Mouse (Mus musculus): Measurements from ENCODE around the gene Trim72. TPM values are rescaled to one million over a fixed set of nuclear protein-coding genes. Genes with fewer than 3 reads are reported as not detected.
A peak's percentile ranks its signal among the peaks of the same experiment; 100 is the strongest.

Trim72 gene
- polyA plus RNA-seq, 1 experiment from 2014 or later, result 0.19 TPM

GRCm38 (mm10) chr7:128044142-128044785, 40.5 kb downstream of the Trim72 start:
- no peaks in the 10 kb centered on the region for H3K4me1 ChIP-seq (ENCODE audit: insufficient read depth, low read depth, low read length)
- no peak overlapping the region for H3K4me3 ChIP-seq (ENCODE audit: low read depth, low read length)
- TF ChIP-seq CTCF (IDR thresholded peaks at IDR 0.05), result no peak
- no peak for TF ChIP-seq EP300 (IDR thresholded peaks at IDR 0.05)
- DNase-seq (ENCODE audit: low spot score) (no peak), ATAC-seq (no peak)
- no peaks in the 10 kb centered on the region for H3K9me3 ChIP-seq (ENCODE audit: low read length)
- H3K27ac ChIP-seq (ENCODE audit: low read length), result no peak overlapping the region
- 54% methylated on average over 4 of the region's 4 CpGs for WGBS
- H3K27me3 ChIP-seq (replicated peaks; ENCODE audit: insufficient read depth, low read length), result no peaks in the 10 kb centered on the region
- H3K36me3 ChIP-seq (ENCODE audit: insufficient read depth, low read length), result no peaks in the 10 kb centered on the region
- no peak overlapping the region for H3K9ac ChIP-seq (replicated peaks; ENCODE audit: low read depth)
- H3K4me2 ChIP-seq (replicated peaks; ENCODE audit: low read depth, low read length), result no peak overlapping the region

- H3K4me1 ChIP-seq (ENCODE audit: insufficient read depth, low read depth, low read length), result no peaks in the 10 kb centered on the region
- TF ChIP-seq EP300 (IDR thresholded peaks at IDR 0.05), result no peak
- no peak for TF ChIP-seq CTCF (IDR thresholded peaks at IDR 0.05)
- H3K27ac ChIP-seq (ENCODE audit: low read length), result no peak overlapping the region
- no peaks in the 10 kb centered on the region for H3K36me3 ChIP-seq (ENCODE audit: insufficient read depth, low read length)
- ATAC-seq, result no peak
- H3K27me3 ChIP-seq (replicated peaks; ENCODE audit: insufficient read depth, low read length), result no peaks in the 10 kb centered on the region
- H3K4me3 ChIP-seq (ENCODE audit: low read depth, low read length), result no peak overlapping the region
- no peak overlapping the region for H3K4me2 ChIP-seq (replicated peaks; ENCODE audit: low read depth, low read length)
- H3K9me3 ChIP-seq (ENCODE audit: low read length), result no peaks in the 10 kb centered on the region
- no peak overlapping the region for H3K9ac ChIP-seq (replicated peaks; ENCODE audit: low read depth)
- DNase-seq (ENCODE audit: low spot score), result no peak
- 51% methylated on average over 2 of the region's 2 CpGs for WGBS
These were observed 41.9 kb downstream of the Trim72 start for GRCm38 (mm10) chr7:128045640-128046039.

GRCm38 (mm10) chr7:128048819-128049218, 45.1 kb downstream of the Trim72 start:
- TF ChIP-seq EP300 (IDR thresholded peaks at IDR 0.05) (no peak), CTCF (IDR thresholded peaks at IDR 0.05) (no peak)
- H3K9ac ChIP-seq (replicated peaks; ENCODE audit: low read depth), result no peak overlapping the region
- no peak for ATAC-seq
- H3K27me3 ChIP-seq (replicated peaks; ENCODE audit: insufficient read depth, low read length), result no peaks in the 10 kb centered on the region
- H3K4me1 ChIP-seq (ENCODE audit: insufficient read depth, low read depth, low read length), result no peaks in the 10 kb centered on the region
- H3K9me3 ChIP-seq (ENCODE audit: low read length), result no peaks in the 10 kb centered on the region
- H3K4me3 ChIP-seq (ENCODE audit: low read depth, low read length), result no peak overlapping the region
- H3K27ac ChIP-seq (ENCODE audit: low read length), result no peak overlapping the region
- no peaks in the 10 kb centered on the region for H3K36me3 ChIP-seq (ENCODE audit: insufficient read depth, low read length)
- DNase-seq (ENCODE audit: low spot score), result peak; percentile 16
- WGBS, result 89% methylated on average over 4 of the region's 4 CpGs
- no peak overlapping the region for H3K4me2 ChIP-seq (replicated peaks; ENCODE audit: low read depth, low read length)

GRCm38 (mm10) chr7:128049254-128049653, 45.5 kb downstream of the Trim72 start:
- no peak for ATAC-seq
- no peak for DNase-seq (ENCODE audit: low spot score)
- no peaks in the 10 kb centered on the region for H3K27me3 ChIP-seq (replicated peaks; ENCODE audit: insufficient read depth, low read length)
- no peak for TF ChIP-seq CTCF (IDR thresholded peaks at IDR 0.05)
- no peak for TF ChIP-seq EP300 (IDR thresholded peaks at IDR 0.05)
- H3K36me3 ChIP-seq (ENCODE audit: insufficient read depth, low read length), result no peaks in the 10 kb centered on the region
- no peaks in the 10 kb centered on the region for H3K4me1 ChIP-seq (ENCODE audit: insufficient read depth, low read depth, low read length)
- no peak overlapping the region for H3K27ac ChIP-seq (ENCODE audit: low read length)
- H3K4me3 ChIP-seq (ENCODE audit: low read depth, low read length), result no peak overlapping the region
- no peaks in the 10 kb centered on the region for H3K9me3 ChIP-seq (ENCODE audit: low read length)
- no peak overlapping the region for H3K9ac ChIP-seq (replicated peaks; ENCODE audit: low read depth)
- WGBS, result 73% methylated on average over 2 of the region's 2 CpGs
- H3K4me2 ChIP-seq (replicated peaks; ENCODE audit: low read depth, low read length), result no peak overlapping the region

- Histone ChIP-seq H3K4me1 (ENCODE audit: insufficient read depth, low read depth, low read length) (no peaks in the 10 kb centered on the region), H3K9ac (replicated peaks; ENCODE audit: low read depth) (no peak overlapping the region), H3K9me3 (ENCODE audit: low read length) (no peaks in the 10 kb centered on the region), H3K36me3 (ENCODE audit: insufficient read depth, low read length) (no peaks in the 10 kb centered on the region), H3K27ac (ENCODE audit: low read length) (no peak overlapping the region), H3K4me2 (replicated peaks; ENCODE audit: low read depth, low read length) (no peak overlapping the region), H3K27me3 (replicated peaks; ENCODE audit: insufficient read depth, low read length) (no peaks in the 10 kb centered on the region), H3K4me3 (ENCODE audit: low read depth, low read length) (no peak overlapping the region)
- 45% methylated on average over 4 of the region's 4 CpGs for WGBS
- ATAC-seq, result peak; percentile 50; the same call in 1 of the 2 replicates
- TF ChIP-seq EP300 (IDR thresholded peaks at IDR 0.05), result no peak
- TF ChIP-seq CTCF (IDR thresholded peaks at IDR 0.05), result no peak
- peak; percentile 31 for DNase-seq (ENCODE audit: low spot score)
These were observed 47.0 kb downstream of the Trim72 start for GRCm38 (mm10) chr7:128050739-128051138.

GRCm38 (mm10) chr7:128053061-128053460, 49.3 kb downstream of the Trim72 start:
- ATAC-seq (no peak), DNase-seq (ENCODE audit: low spot score) (no peak)
- Histone ChIP-seq H3K27ac (ENCODE audit: low read length) (no peak overlapping the region), H3K9me3 (ENCODE audit: low read length) (no peaks in the 10 kb centered on the region), H3K4me2 (replicated peaks; ENCODE audit: low read depth, low read length) (no peak overlapping the region), H3K4me1 (ENCODE audit: insufficient read depth, low read depth, low read length) (no peaks in the 10 kb centered on the region), H3K9ac (replicated peaks; ENCODE audit: low read depth) (no peak overlapping the region), H3K27me3 (replicated peaks; ENCODE audit: insufficient read depth, low read length) (no peaks in the 10 kb centered on the region), H3K4me3 (ENCODE audit: low read depth, low read length) (no peak overlapping the region), H3K36me3 (ENCODE audit: insufficient read depth, low read length) (no peaks in the 10 kb centered on the region)
- 51% methylated on average over 5 of the region's 5 CpGs for WGBS
- TF ChIP-seq CTCF (IDR thresholded peaks at IDR 0.05), result no peak
- no peak for TF ChIP-seq EP300 (IDR thresholded peaks at IDR 0.05)
